Mouse (Mus musculus): ENCODE results near the gene Acaca.

The Acaca gene

GRCm38 (mm10) chr11:84327086-84327485, 197.6 kb downstream of the Acaca start:
- TF ChIP-seq GATA4 (IDR thresholded peaks at IDR 0.05; ENCODE audit: insufficient replicate concordance, low read length), result no peak

GRCm38 (mm10) chr11:84332384-84332783, 202.9 kb downstream of the Acaca start:
- TF ChIP-seq GATA4 (IDR thresholded peaks at IDR 0.05; ENCODE audit: insufficient replicate concordance, low read length), result no peak

- TF ChIP-seq GATA4 (IDR thresholded peaks at IDR 0.05; ENCODE audit: insufficient replicate concordance, low read length), result no peak
Observed at GRCm38 (mm10) chr11:84332860-84333259, 203.4 kb downstream of the Acaca start.

GRCm38 (mm10) chr11:84340630-84341029, 211.2 kb downstream of the Acaca start:
- TF ChIP-seq GATA4 (IDR thresholded peaks at IDR 0.05; ENCODE audit: insufficient replicate concordance, low read length), result no peak

- TF ChIP-seq GATA4 (IDR thresholded peaks at IDR 0.05; ENCODE audit: insufficient replicate concordance, low read length), result no peak
Observed at GRCm38 (mm10) chr11:84344522-84345236, 215.2 kb downstream of the Acaca start.

- TF ChIP-seq GATA4 (IDR thresholded peaks at IDR 0.05; ENCODE audit: insufficient replicate concordance, low read length), result no peak
Observed at GRCm38 (mm10) chr11:84347766-84348165, 218.3 kb downstream of the Acaca start.

- TF ChIP-seq GATA4 (IDR thresholded peaks at IDR 0.05; ENCODE audit: insufficient replicate concordance, low read length), result no peak
Observed at GRCm38 (mm10) chr11:84348843-84349825, 219.7 kb downstream of the Acaca start.

- TF ChIP-seq GATA4 (IDR thresholded peaks at IDR 0.05; ENCODE audit: insufficient replicate concordance, low read length), result no peak
Observed at GRCm38 (mm10) chr11:84351150-84351549, 221.7 kb downstream of the Acaca start.

GRCm38 (mm10) chr11:84353058-84353726, 223.7 kb downstream of the Acaca start:
- TF ChIP-seq GATA4 (IDR thresholded peaks at IDR 0.05; ENCODE audit: insufficient replicate concordance, low read length), result no peak

- TF ChIP-seq GATA4 (IDR thresholded peaks at IDR 0.05; ENCODE audit: insufficient replicate concordance, low read length), result no peak
Observed at GRCm38 (mm10) chr11:84357304-84357703, 227.8 kb downstream of the Acaca start.

- TF ChIP-seq GATA4 (IDR thresholded peaks at IDR 0.05; ENCODE audit: insufficient replicate concordance, low read length), result no peak
Observed at GRCm38 (mm10) chr11:84357771-84358170, 228.3 kb downstream of the Acaca start.

- no peak for TF ChIP-seq GATA4 (IDR thresholded peaks at IDR 0.05; ENCODE audit: insufficient replicate concordance, low read length)
Observed at GRCm38 (mm10) chr11:84361551-84361950, 232.1 kb downstream of the Acaca start.

- no peak for TF ChIP-seq GATA4 (IDR thresholded peaks at IDR 0.05; ENCODE audit: insufficient replicate concordance, low read length)
Observed at GRCm38 (mm10) chr11:84362633-84363243, 233.3 kb downstream of the Acaca start.

GRCm38 (mm10) chr11:84365313-84365712, 235.8 kb downstream of the Acaca start:
- TF ChIP-seq GATA4 (IDR thresholded peaks at IDR 0.05; ENCODE audit: insufficient replicate concordance, low read length), result no peak

GRCm38 (mm10) chr11:84368902-84369301, 239.4 kb downstream of the Acaca start:
- TF ChIP-seq GATA4 (IDR thresholded peaks at IDR 0.05; ENCODE audit: insufficient replicate concordance, low read length), result no peak

Measured in liver, adult (tissue).